In the genomic region with DNA sequence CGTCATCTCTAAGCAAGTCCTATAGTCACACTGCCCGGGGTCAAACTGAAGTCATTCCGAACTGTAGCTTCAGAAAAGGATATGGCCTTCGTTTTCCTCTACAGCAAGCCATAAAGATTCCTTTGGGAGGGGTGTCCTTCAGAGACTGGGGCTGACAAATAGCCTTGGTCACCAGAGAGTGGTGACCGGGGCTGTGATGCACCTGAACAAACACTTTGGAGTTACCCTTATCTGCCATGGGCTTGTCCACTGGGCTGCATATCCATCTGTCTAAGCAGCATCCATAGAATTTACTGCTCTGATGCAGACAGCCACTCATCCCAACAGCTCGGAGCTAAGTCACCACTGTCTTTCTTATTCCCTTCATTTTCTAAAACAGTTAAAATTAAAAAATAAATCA, we compare ENCODE assay signal across 17 mouse cellular contexts.
"Had no signal": no experiment of that assay in that cellular context is flagged by ENCODE, and none has a peak within 500 bp of the region (broad histone marks: within the 10 kb centered on the region; RNA-seq: fewer than 3 reads in every experiment).

No protein-coding gene starts in this region.

- H3K4me1 ChIP-seq: megakaryocyte, embryonic 14.5 days; neural tube, embryonic 12.5 days; stomach, embryonic 15.5 days had no signal

- H3K27ac ChIP-seq: lung, embryonic 15.5 days; macrophage; midbrain, embryonic 13.5 days; midbrain, embryonic 15.5 days; neural tube, embryonic 12.5 days; stomach, embryonic 15.5 days; stomach, postnatal 0 days had no signal

- H3K4me2 ChIP-seq: lung, embryonic 15.5 days; midbrain, embryonic 11.5 days; midbrain, embryonic 13.5 days; midbrain, embryonic 15.5 days; neural tube, embryonic 12.5 days; stomach, embryonic 15.5 days had no signal

- ATAC-seq: lung, postnatal 0 days; midbrain, embryonic 13.5 days; midbrain, embryonic 15.5 days had no signal

- H3K9ac ChIP-seq: lung, embryonic 15.5 days; midbrain, embryonic 13.5 days; midbrain, embryonic 15.5 days; neural tube, embryonic 12.5 days; stomach, embryonic 15.5 days had no signal

- H3K27me3 ChIP-seq: lung, embryonic 15.5 days; midbrain, embryonic 13.5 days; midbrain, embryonic 15.5 days; neural tube, embryonic 12.5 days; stomach, embryonic 15.5 days had no signal

- DNase-seq: lung, adult 2 months; lung, postnatal 14 days; lung, postnatal 36 days; right cerebral cortex, postnatal 14 days; thymus, adult 2 months; thymus, postnatal 25 days; thymus, postnatal 4 days had no signal

- H3K9me3 ChIP-seq: lung, embryonic 15.5 days; midbrain, embryonic 13.5 days; midbrain, embryonic 15.5 days; neural tube, embryonic 12.5 days; stomach, embryonic 15.5 days had no signal

- H3K4me3 ChIP-seq: lung, embryonic 15.5 days; megakaryocyte, embryonic 14.5 days; midbrain, embryonic 13.5 days; midbrain, embryonic 15.5 days; neural tube, embryonic 12.5 days; stomach, embryonic 15.5 days had no signal

- H3K36me3 ChIP-seq: lung, embryonic 15.5 days; midbrain, embryonic 13.5 days; midbrain, embryonic 15.5 days; neural tube, embryonic 12.5 days; stomach, embryonic 15.5 days had no signal
